Mouse (Mus musculus): ENCODE data around the gene Iqce.
A peak's percentile ranks its signal among the peaks of the same experiment; 100 is the strongest.

Iqce gene

GRCm38 (mm10) chr5:140637989-140638388 lies 64.2 kb downstream of the Iqce start:
- DNase-seq (ENCODE audit: low spot score): no peak

- no peak for DNase-seq (ENCODE audit: low spot score)
Measured at GRCm38 (mm10) chr5:140637058-140637410, 65.1 kb downstream of the Iqce start.

GRCm38 (mm10) chr5:140636316-140637057 lies 65.7 kb downstream of the Iqce start:
- DNase-seq (ENCODE audit: low spot score): no peak

GRCm38 (mm10) chr5:140634798-140635722 lies 67.1 kb downstream of the Iqce start:
- no peak for DNase-seq (ENCODE audit: low spot score)

- no peak for DNase-seq (ENCODE audit: low spot score)
Measured at GRCm38 (mm10) chr5:140633432-140633831, 68.7 kb downstream of the Iqce start.

- no peak for DNase-seq (ENCODE audit: low spot score)
Measured at GRCm38 (mm10) chr5:140628995-140629394, 73.2 kb downstream of the Iqce start.

GRCm38 (mm10) chr5:140627580-140627979 lies 74.6 kb downstream of the Iqce start:
- no peak for DNase-seq (ENCODE audit: low spot score)

GRCm38 (mm10) chr5:140624961-140625360 lies 77.2 kb downstream of the Iqce start:
- no peak for DNase-seq (ENCODE audit: low spot score)

- DNase-seq (ENCODE audit: low spot score): no peak
Measured at GRCm38 (mm10) chr5:140624238-140624637, 77.9 kb downstream of the Iqce start.

GRCm38 (mm10) chr5:140623791-140624190 lies 78.4 kb downstream of the Iqce start:
- DNase-seq (ENCODE audit: low spot score): no peak

- no peak for DNase-seq (ENCODE audit: low spot score)
Measured at GRCm38 (mm10) chr5:140622978-140623670, 79.1 kb downstream of the Iqce start.

GRCm38 (mm10) chr5:140621517-140621916 lies 80.7 kb downstream of the Iqce start:
- DNase-seq (ENCODE audit: low spot score): no peak

- DNase-seq (ENCODE audit: low spot score): no peak
Measured at GRCm38 (mm10) chr5:140621092-140621491, 81.1 kb downstream of the Iqce start.

- DNase-seq (ENCODE audit: low spot score): no peak
Measured at GRCm38 (mm10) chr5:140619895-140620736, 82.1 kb downstream of the Iqce start.

GRCm38 (mm10) chr5:140619151-140619771 lies 82.9 kb downstream of the Iqce start:
- peak; percentile 51 for DNase-seq (ENCODE audit: low spot score)

- DNase-seq (ENCODE audit: low spot score): no peak
Measured at GRCm38 (mm10) chr5:140617714-140618113, 84.5 kb downstream of the Iqce start.

- no peak for DNase-seq (ENCODE audit: low spot score)
Measured at GRCm38 (mm10) chr5:140616691-140617090, 85.5 kb downstream of the Iqce start.

- DNase-seq (ENCODE audit: low spot score): no peak
Measured at GRCm38 (mm10) chr5:140616110-140616503, 86.1 kb downstream of the Iqce start.

GRCm38 (mm10) chr5:140615321-140616109 lies 86.7 kb downstream of the Iqce start:
- DNase-seq (ENCODE audit: low spot score): no peak

GRCm38 (mm10) chr5:140614837-140615236 lies 87.3 kb downstream of the Iqce start:
- DNase-seq (ENCODE audit: low spot score): no peak

All from yolk sac, embryonic 10.5 days (tissue).